Comparison of ENCODE assay signal across 18 mouse cellular contexts in genomic region chr3:111868620-111869019, GRCm38 (mm10).
DNase-seq lines count a peak whose midpoint lies in the region; ATAC-seq lines count a peak whose summit lies in the region.
"Had no signal": no experiment of that assay in that cellular context is flagged by ENCODE, and none has a peak within 500 bp of the region (broad histone marks: within the 10 kb centered on the region; RNA-seq: fewer than 3 reads in every experiment).

No protein-coding gene starts in this region.

- no peak overlapping the region for H3K9ac ChIP-seq in forebrain, embryonic 14.5 days (ENCODE audit: low read length)
- no peak overlapping the region for H3K9ac ChIP-seq in forebrain, embryonic 13.5 days
- no peak overlapping the region for H3K9ac ChIP-seq in liver, embryonic 12.5 days
- H3K9ac ChIP-seq: embryonic facial prominence, embryonic 15.5 days; forebrain, embryonic 15.5 days; heart, embryonic 12.5 days had no signal

- H3K4me2 ChIP-seq in forebrain, embryonic 14.5 days (ENCODE audit: low read length), result no peak overlapping the region
- H3K4me2 ChIP-seq in forebrain, embryonic 13.5 days, result no peak overlapping the region
- H3K4me2 ChIP-seq in liver, embryonic 12.5 days, result no peak overlapping the region
- H3K4me2 ChIP-seq: embryonic facial prominence, embryonic 15.5 days; forebrain, embryonic 15.5 days; heart, embryonic 12.5 days had no signal

- no peak overlapping the region for H3K27ac ChIP-seq in forebrain, embryonic 14.5 days (ENCODE audit: low read depth, low read length)
- H3K27ac ChIP-seq in forebrain, embryonic 13.5 days, result no peak overlapping the region
- H3K27ac ChIP-seq in liver, embryonic 12.5 days, result no peak overlapping the region
- H3K27ac ChIP-seq: embryonic facial prominence, embryonic 15.5 days; forebrain, embryonic 15.5 days had no signal

- WGBS in forebrain, embryonic 14.5 days, result 50% methylated on average over 2 of the region's 2 CpGs
- 57% methylated on average over 2 of the region's 2 CpGs for WGBS in forebrain, embryonic 13.5 days
- 32% methylated on average over 2 of the region's 2 CpGs for WGBS in liver, embryonic 12.5 days (ENCODE audit: insufficient replicate concordance)

- ATAC-seq in forebrain, embryonic 14.5 days, result no peak
- ATAC-seq in forebrain, embryonic 13.5 days, result no peak
- ATAC-seq in liver, embryonic 12.5 days, result no peak
- ATAC-seq: forebrain, embryonic 15.5 days; intestine, postnatal 0 days; Patski had no signal

- H3K4me1 ChIP-seq in forebrain, embryonic 14.5 days (ENCODE audit: control insufficient read depth, insufficient read depth, low read length), result no peaks in the 10 kb centered on the region
- no peaks in the 10 kb centered on the region for H3K4me1 ChIP-seq in forebrain, embryonic 13.5 days
- H3K4me1 ChIP-seq in liver, embryonic 12.5 days, result no peaks in the 10 kb centered on the region
- H3K4me1 ChIP-seq: embryonic facial prominence, embryonic 15.5 days; forebrain, embryonic 15.5 days; heart, embryonic 12.5 days had no signal

- peak; percentile 16 for DNase-seq in forebrain, embryonic 14.5 days (ENCODE audit: low spot score)
- DNase-seq in liver, result peak; percentile 3
- peak; percentile 24 for DNase-seq in A20 (ENCODE audit: low read depth, low spot score)
- peak; percentile 40 for DNase-seq in ZHBTc4 (ENCODE audit: low read depth, low spot score)
- no peak for DNase-seq in spleen, adult 18-20 months
- DNase-seq in gastrocnemius, adult 18-20 months (ENCODE audit: low spot score), result no peak
- DNase-seq: adrenal gland, adult 2 months; cerebellum, adult 8-10 months; gastrocnemius, postnatal 25 days; layer of hippocampus, adult 9-11 months; lung, adult 18-20 months had no signal

- no peaks in the 10 kb centered on the region for H3K36me3 ChIP-seq in forebrain, embryonic 14.5 days (ENCODE audit: control insufficient read depth, insufficient read depth, low read length)
- H3K36me3 ChIP-seq in forebrain, embryonic 13.5 days (ENCODE audit: poor library complexity, severe bottlenecking), result no peaks in the 10 kb centered on the region
- H3K36me3 ChIP-seq in liver, embryonic 12.5 days, result no peaks in the 10 kb centered on the region
- H3K36me3 ChIP-seq: embryonic facial prominence, embryonic 15.5 days; forebrain, embryonic 15.5 days; heart, embryonic 12.5 days had no signal

- no peaks in the 10 kb centered on the region for H3K27me3 ChIP-seq in forebrain, embryonic 14.5 days (replicated peaks; ENCODE audit: control insufficient read depth, insufficient read depth, low read length)
- no peaks in the 10 kb centered on the region for H3K27me3 ChIP-seq in forebrain, embryonic 13.5 days
- H3K27me3 ChIP-seq in liver, embryonic 12.5 days (replicated peaks), result no peaks in the 10 kb centered on the region
- H3K27me3 ChIP-seq: embryonic facial prominence, embryonic 15.5 days; forebrain, embryonic 15.5 days; heart, embryonic 12.5 days; Patski had no signal

- no peaks in the 10 kb centered on the region for H3K9me3 ChIP-seq in forebrain, embryonic 14.5 days (replicated peaks; ENCODE audit: control insufficient read depth, low read length)
- H3K9me3 ChIP-seq in forebrain, embryonic 13.5 days (replicated peaks), result no peaks in the 10 kb centered on the region
- no peaks in the 10 kb centered on the region for H3K9me3 ChIP-seq in liver, embryonic 12.5 days (replicated peaks)
- H3K9me3 ChIP-seq: embryonic facial prominence, embryonic 15.5 days; forebrain, embryonic 15.5 days; heart, embryonic 12.5 days had no signal

- H3K4me3 ChIP-seq in forebrain, embryonic 14.5 days (ENCODE audit: low read depth, low read length), result no peak overlapping the region
- H3K4me3 ChIP-seq in forebrain, embryonic 13.5 days, result no peak overlapping the region
- H3K4me3 ChIP-seq in liver, embryonic 12.5 days, result no peak overlapping the region
- H3K4me3 ChIP-seq: embryonic facial prominence, embryonic 15.5 days; forebrain, embryonic 15.5 days; heart, embryonic 12.5 days had no signal

Comparison
In these comparisons a context has a peak if more than half of its experiments do, and no peak if none do; other contexts are left out.
1. DNase-seq: peak in forebrain, embryonic 14.5 days (single experiment), liver (single experiment), A20 (single experiment) and ZHBTc4 (single experiment); none in spleen, adult 18-20 months (0 of 2) and gastrocnemius, adult 18-20 months (single experiment).